Mouse (Mus musculus): ENCODE measurements around the gene Heatr9. TPM values are rescaled to one million over a fixed set of nuclear protein-coding genes. Genes with fewer than 3 reads are reported as not detected.

The Heatr9 gene
- polyA plus RNA-seq, 1 experiment, result 0.20 TPM

DNA sequence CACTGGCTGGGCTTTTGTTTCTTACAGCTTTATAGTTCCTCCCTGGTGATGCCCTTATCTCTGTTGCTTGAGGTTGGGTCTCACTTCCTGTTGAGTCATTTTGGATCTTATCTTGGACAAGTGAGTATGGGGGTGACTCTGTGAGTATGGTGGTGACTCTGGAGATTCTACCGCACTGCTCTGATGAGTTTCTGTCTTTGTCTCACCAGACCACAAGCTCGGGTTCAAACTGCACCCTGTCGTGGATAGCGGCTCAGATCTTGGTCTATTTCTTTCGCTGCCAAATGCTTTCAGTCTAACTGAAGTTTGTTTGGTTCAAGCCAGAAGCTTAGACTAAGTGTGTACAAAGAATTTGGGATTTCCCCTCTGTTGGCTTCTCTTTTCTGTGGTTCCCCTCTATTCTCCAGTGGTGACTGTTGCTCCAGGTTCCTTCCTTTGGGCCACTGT is 28.2 kb upstream of the Heatr9 start:
- WGBS, result 7% methylated on average over 5 of the region's 5 CpGs
- no peak for DNase-seq
- no peaks in the 10 kb centered on the region for H3K27me3 ChIP-seq (ENCODE audit: control insufficient read depth, insufficient read depth, low read length)

DNA sequence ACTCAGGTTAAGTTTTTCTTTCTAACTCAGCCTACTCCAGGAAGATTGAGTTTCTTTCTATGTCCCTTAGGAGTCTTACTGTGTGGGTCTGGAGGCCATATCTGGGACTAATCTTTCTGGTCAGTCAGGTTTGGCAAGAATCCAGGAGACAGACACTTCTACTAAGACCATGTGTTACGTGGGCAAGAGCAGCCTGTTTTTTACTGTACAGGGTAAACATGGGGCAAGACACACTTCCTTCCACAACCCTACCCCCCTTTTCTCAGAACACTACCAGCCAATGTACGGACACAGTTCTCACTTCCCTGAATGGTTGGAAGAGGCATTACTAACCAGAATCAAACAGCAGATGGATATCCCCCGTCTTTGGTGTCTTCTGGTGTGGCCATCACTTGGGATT is 22.2 kb upstream of the Heatr9 start:
- Histone ChIP-seq H3K27ac (ENCODE audit: control insufficient read depth, insufficient read depth, low read length) (no peak overlapping the region), H3K36me3 (ENCODE audit: control insufficient read depth, insufficient read depth, low read length) (no peaks in the 10 kb centered on the region), H3K27me3 (ENCODE audit: control insufficient read depth, insufficient read depth, low read length) (no peaks in the 10 kb centered on the region), H3K4me1 (replicated peaks; ENCODE audit: control insufficient read depth, insufficient read depth, low read length) (no peaks in the 10 kb centered on the region), H3K4me3 (ENCODE audit: control insufficient read depth, insufficient read depth, low read length) (no peak overlapping the region)
- TF ChIP-seq POLR2A (IDR thresholded peaks at IDR 0.05; ENCODE audit: control insufficient read depth, extremely low read depth, insufficient read depth, low read length, poor library complexity), result no peak
- TF ChIP-seq CTCF (IDR thresholded peaks at IDR 0.05; ENCODE audit: borderline replicate concordance, control insufficient read depth, extremely low read depth, insufficient read depth, low read length, poor library complexity), result no peak
- WGBS, result 51% methylated on average over 3 of the region's 3 CpGs
- no peak for DNase-seq

More for the DNA sequence above, 28.2 kb upstream of the Heatr9 start:
- TF ChIP-seq POLR2A (IDR thresholded peaks at IDR 0.05; ENCODE audit: control insufficient read depth, extremely low read depth, insufficient read depth, low read length, poor library complexity), result no peak
- no peak for TF ChIP-seq CTCF (IDR thresholded peaks at IDR 0.05; ENCODE audit: borderline replicate concordance, control insufficient read depth, extremely low read depth, insufficient read depth, low read length, poor library complexity)
- peaks cover 8% of the 10 kb centered on the region for H3K4me1 ChIP-seq (replicated peaks; ENCODE audit: control insufficient read depth, insufficient read depth, low read length)
- no peak overlapping the region for H3K27ac ChIP-seq (ENCODE audit: control insufficient read depth, insufficient read depth, low read length)
- no peak overlapping the region for H3K4me3 ChIP-seq (ENCODE audit: control insufficient read depth, insufficient read depth, low read length)
- no peaks in the 10 kb centered on the region for H3K36me3 ChIP-seq (ENCODE audit: control insufficient read depth, insufficient read depth, low read length)

- no peak for TF ChIP-seq CTCF (IDR thresholded peaks at IDR 0.05; ENCODE audit: borderline replicate concordance, control insufficient read depth, extremely low read depth, insufficient read depth, low read length, poor library complexity)
- TF ChIP-seq POLR2A (IDR thresholded peaks at IDR 0.05; ENCODE audit: control insufficient read depth, extremely low read depth, insufficient read depth, low read length, poor library complexity), result no peak
- Histone ChIP-seq H3K4me3 (ENCODE audit: control insufficient read depth, insufficient read depth, low read length) (no peak overlapping the region), H3K27me3 (ENCODE audit: control insufficient read depth, insufficient read depth, low read length) (no peaks in the 10 kb centered on the region), H3K36me3 (ENCODE audit: control insufficient read depth, insufficient read depth, low read length) (no peaks in the 10 kb centered on the region), H3K4me1 (replicated peaks; ENCODE audit: control insufficient read depth, insufficient read depth, low read length) (peaks cover 4% of the 10 kb centered on the region; the same call in 1 of the 2 replicates), H3K27ac (ENCODE audit: control insufficient read depth, insufficient read depth, low read length) (no peak overlapping the region)
- DNase-seq, result no peak
- 75% methylated on average over 3 of the region's 3 CpGs for WGBS
Measured at GRCm38 (mm10) chr11:83541415-83541814, 19.4 kb upstream of the Heatr9 start.

DNA sequence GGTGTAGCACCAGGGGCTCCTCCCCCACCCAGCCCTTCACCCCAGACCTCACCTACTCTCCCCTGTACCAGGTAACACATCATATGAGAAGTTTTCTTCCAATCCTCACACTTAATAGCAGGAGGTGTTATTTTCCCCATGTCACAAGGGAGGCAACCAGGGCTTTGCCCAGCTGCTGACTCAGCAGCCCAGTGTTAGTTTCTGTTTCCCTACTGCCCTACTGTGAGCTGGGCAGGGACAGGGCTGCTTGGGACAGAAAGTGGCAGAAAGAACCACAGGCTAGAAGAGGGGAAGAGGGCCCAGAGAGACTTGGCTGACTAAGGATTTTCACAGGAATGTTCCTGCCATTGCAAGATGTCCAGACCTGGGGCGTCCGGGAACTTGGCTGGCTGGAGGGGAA is 19.0 kb upstream of the Heatr9 start:
- TF ChIP-seq POLR2A (IDR thresholded peaks at IDR 0.05; ENCODE audit: control insufficient read depth, extremely low read depth, insufficient read depth, low read length, poor library complexity) (no peak), CTCF (IDR thresholded peaks at IDR 0.05; ENCODE audit: borderline replicate concordance, control insufficient read depth, extremely low read depth, insufficient read depth, low read length, poor library complexity) (no peak)
- 91% methylated on average over 2 of the region's 2 CpGs for WGBS
- DNase-seq, result no peak
- H3K36me3 ChIP-seq (ENCODE audit: control insufficient read depth, insufficient read depth, low read length), result no peaks in the 10 kb centered on the region
- no peak overlapping the region for H3K27ac ChIP-seq (ENCODE audit: control insufficient read depth, insufficient read depth, low read length)
- no peaks in the 10 kb centered on the region for H3K27me3 ChIP-seq (ENCODE audit: control insufficient read depth, insufficient read depth, low read length)
- no peak overlapping the region for H3K4me3 ChIP-seq (ENCODE audit: control insufficient read depth, insufficient read depth, low read length)
- peaks cover 6% of the 10 kb centered on the region for H3K4me1 ChIP-seq (replicated peaks; ENCODE audit: control insufficient read depth, insufficient read depth, low read length)

DNA sequence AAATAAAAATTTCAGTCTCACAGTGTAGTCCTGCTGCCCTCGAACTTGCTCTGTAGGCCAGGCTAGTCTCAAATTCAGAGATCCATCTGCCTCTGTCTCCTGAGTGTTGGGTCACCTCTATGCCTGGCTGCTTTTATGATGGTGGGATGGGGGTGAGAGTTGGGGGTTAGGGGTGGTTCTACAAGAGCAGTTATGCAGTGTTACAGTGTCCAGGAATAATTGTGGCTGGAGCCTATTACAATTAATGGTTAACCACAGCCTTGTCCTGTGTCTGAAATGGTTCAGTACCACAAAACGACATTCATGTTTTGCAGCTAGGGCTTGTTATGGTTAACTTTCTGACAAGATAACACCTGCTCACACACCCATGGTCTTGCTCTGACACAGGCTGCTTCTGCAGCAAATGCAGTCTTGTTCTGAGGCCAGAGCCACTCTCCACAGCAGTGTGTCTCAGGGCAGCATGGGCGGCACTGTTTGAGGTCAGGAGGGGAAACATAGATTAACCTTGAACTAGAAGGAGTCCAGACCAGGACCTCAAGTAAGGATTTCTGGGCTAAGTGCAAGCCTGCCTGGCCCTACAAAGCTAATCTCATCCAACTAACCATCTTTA is 16.8 kb upstream of the Heatr9 start:
- WGBS, result 60% methylated on average over 3 of the region's 3 CpGs
- no peak overlapping the region for H3K4me3 ChIP-seq (ENCODE audit: control insufficient read depth, insufficient read depth, low read length)
- H3K36me3 ChIP-seq (ENCODE audit: control insufficient read depth, insufficient read depth, low read length), result no peaks in the 10 kb centered on the region
- peaks cover 12% of the 10 kb centered on the region for H3K4me1 ChIP-seq (replicated peaks; ENCODE audit: control insufficient read depth, insufficient read depth, low read length)
- TF ChIP-seq CTCF (IDR thresholded peaks at IDR 0.05; ENCODE audit: borderline replicate concordance, control insufficient read depth, extremely low read depth, insufficient read depth, low read length, poor library complexity), result no peak
- TF ChIP-seq POLR2A (IDR thresholded peaks at IDR 0.05; ENCODE audit: control insufficient read depth, extremely low read depth, insufficient read depth, low read length, poor library complexity), result no peak
- no peak overlapping the region for H3K27ac ChIP-seq (ENCODE audit: control insufficient read depth, insufficient read depth, low read length)
- H3K27me3 ChIP-seq (ENCODE audit: control insufficient read depth, insufficient read depth, low read length), result no peaks in the 10 kb centered on the region
- no peak for DNase-seq

DNA sequence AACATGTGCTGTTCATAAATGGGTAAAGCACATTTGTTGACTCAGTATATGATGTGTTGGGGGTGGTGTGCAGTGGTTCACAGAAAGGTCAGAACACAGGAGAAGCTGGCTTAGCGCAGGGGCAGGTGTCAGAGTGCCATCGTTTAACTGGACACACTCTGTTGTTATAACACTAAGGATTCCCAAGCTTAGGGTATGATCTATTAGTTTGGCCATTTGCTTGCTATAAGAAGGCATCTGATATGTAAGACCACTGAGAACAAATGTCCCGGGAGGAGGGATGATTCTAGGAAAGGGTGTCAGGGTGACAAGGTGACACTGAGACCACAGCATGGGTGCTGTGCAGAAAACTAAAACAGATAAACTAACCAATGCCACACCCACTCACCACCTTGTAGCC is 14.9 kb upstream of the Heatr9 start:
- 37% methylated on average over 3 of the region's 3 CpGs for WGBS
- Histone ChIP-seq H3K4me3 (ENCODE audit: control insufficient read depth, insufficient read depth, low read length) (no peak overlapping the region), H3K4me1 (replicated peaks; ENCODE audit: control insufficient read depth, insufficient read depth, low read length) (peaks cover 12% of the 10 kb centered on the region), H3K36me3 (ENCODE audit: control insufficient read depth, insufficient read depth, low read length) (no peaks in the 10 kb centered on the region), H3K27ac (ENCODE audit: control insufficient read depth, insufficient read depth, low read length) (no peak overlapping the region), H3K27me3 (ENCODE audit: control insufficient read depth, insufficient read depth, low read length) (no peaks in the 10 kb centered on the region)
- TF ChIP-seq POLR2A (IDR thresholded peaks at IDR 0.05; ENCODE audit: control insufficient read depth, extremely low read depth, insufficient read depth, low read length, poor library complexity), result no peak
- no peak for TF ChIP-seq CTCF (IDR thresholded peaks at IDR 0.05; ENCODE audit: borderline replicate concordance, control insufficient read depth, extremely low read depth, insufficient read depth, low read length, poor library complexity)
- no peak for DNase-seq
